Mouse (Mus musculus) embryonic facial prominence, embryonic 12.5 days (tissue): Measurements from ENCODE around the gene Tmppe. TPM values are rescaled to one million over a fixed set of nuclear protein-coding genes. Genes with fewer than 3 reads are reported as not detected.
"Not testable (repeated sequence)": the region's sequence is repeated elsewhere in the genome, so short reads cannot be mapped to it uniquely, and the experiment has no call there.

Experiments used
- ATAC-seq: fragments of 200-750 bp; cut with Nextera tagmentation; 2 replicates; pipeline ENCODE4 v1.8.0; 2017; ENCODE audit not compliant: insufficient number of reproducible peaks, insufficient read depth, low FRiP score, low TSS enrichment
- H3K27ac ChIP-seq: fragments of 300-500 bp; sonication (generic); 2 replicates; pipeline ENCODE4 v1.5.1; 2016; ENCODE audit warnings: mild to moderate bottlenecking
- H3K27me3 ChIP-seq: fragments of 300-500 bp; sonication (generic); 2 replicates; pipeline ENCODE4 v1.6.1; 2016; ENCODE audit warnings: mild to moderate bottlenecking, moderate library complexity
- H3K36me3 ChIP-seq: fragments of 300-500 bp; sonication (generic); 2 replicates; pipeline ENCODE4 v1.6.1; 2016; ENCODE audit warnings: mild to moderate bottlenecking
- H3K4me1 ChIP-seq: fragments of 300-500 bp; sonication (generic); 2 replicates; pipeline ENCODE4 v1.6.1; 2016
- H3K4me2 ChIP-seq: fragments of 300-500 bp; sonication (generic); replicated peaks from 2 replicates; pipeline ENCODE4 v1.6.1; 2016; ENCODE audit warnings: mild to moderate bottlenecking, moderate library complexity
- H3K4me3 ChIP-seq: fragments of 300-500 bp; sonication (generic); 2 replicates; pipeline ENCODE4 v1.5.1; 2016; ENCODE audit warnings: mild to moderate bottlenecking
- H3K9ac ChIP-seq: fragments of 300-500 bp; sonication (generic); 2 replicates; pipeline ENCODE4 v1.6.1; 2016; ENCODE audit warnings: mild to moderate bottlenecking, moderate library complexity
- H3K9me3 ChIP-seq: fragments of 300-500 bp; sonication (generic); 2 replicates; pipeline ENCODE4 v1.6.1; 2016; ENCODE audit warnings: mild to moderate bottlenecking, moderate library complexity
- WGBS: fragments of 180-500 bp; shearing (Covaris S2); methylation state at CpG from one replicate; pipeline ENCODE4 v1.1.7; 2016; 5-methylcytosine and 5-hydroxymethylcytosine counted together
- polyA plus RNA-seq: library from polyadenylated mRNA; unstranded; fragments of >200 nt; fragmentation: Nextera tagmentation; extraction: Ambion mirVana; gene quantifications from 2 replicates; pipeline ENCODE4 v1.2.1, GENCODE M21; 2016

Gene Tmppe
- polyA plus RNA-seq, result 10.7 and 11.3 TPM in 2 replicates

DNA sequence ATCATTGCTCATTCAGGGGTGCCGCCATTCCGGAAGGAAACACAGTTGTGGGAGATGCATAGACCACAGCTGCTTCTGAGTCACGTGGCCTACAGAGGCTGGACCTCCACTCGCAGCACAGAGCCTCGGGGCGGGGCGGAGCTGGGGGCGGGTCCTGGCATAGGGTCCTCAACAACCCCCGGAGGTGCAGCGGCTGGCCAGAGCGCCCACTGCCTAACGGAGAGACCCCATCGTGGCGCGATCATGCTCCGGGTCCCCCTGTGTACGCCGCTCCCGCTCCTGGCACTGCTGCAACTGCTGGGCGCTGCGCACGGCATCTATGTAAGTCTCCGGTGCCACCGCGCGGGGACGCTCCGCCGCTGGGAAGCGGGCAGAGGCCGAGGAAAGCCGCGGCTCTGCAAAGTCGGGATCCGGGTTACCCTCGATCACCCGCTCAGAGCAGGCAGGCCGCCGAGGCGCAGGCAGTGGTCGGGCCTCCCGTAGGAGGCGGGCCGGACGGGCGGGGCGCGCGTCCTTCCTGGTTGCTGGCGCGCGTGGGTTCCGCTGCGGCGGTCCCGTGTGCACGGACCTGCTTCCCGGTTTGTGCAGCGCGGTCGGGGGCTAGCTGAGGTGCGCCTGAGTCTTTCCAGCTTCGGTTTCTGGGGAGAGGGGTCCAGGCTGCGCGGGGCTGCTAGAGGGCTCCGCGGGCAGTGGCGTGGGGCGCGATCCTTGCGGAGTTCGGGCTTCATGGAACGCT, at the start of gene Tmppe, which contains the start of gene Glb1:
Gene Tmppe (plus strand): TSS at position 157 of the 736 bp plus-strand sequence.
Gene Glb1 (plus strand): TSS at position 128 of the 736 bp plus-strand sequence.
- Histone ChIP-seq H3K9ac (peak within 1 kb of the TSS; percentile 75), H3K4me3 (peak within 1 kb of the TSS; percentile 67), H3K9me3 (no peaks in the 10 kb centered on the region), H3K27ac (peak within 1 kb of the TSS; percentile 93), H3K36me3 (peaks cover 20% of the 10 kb centered on the region), H3K4me2 (peak within 1 kb of the TSS; percentile 68), H3K27me3 (no peaks in the 10 kb centered on the region), H3K4me1 (peaks cover 10% of the 10 kb centered on the region)
- peak; percentile 94 for ATAC-seq
- WGBS, result under 1% methylated on average over 70 of the region's 73 CpGs

DNA sequence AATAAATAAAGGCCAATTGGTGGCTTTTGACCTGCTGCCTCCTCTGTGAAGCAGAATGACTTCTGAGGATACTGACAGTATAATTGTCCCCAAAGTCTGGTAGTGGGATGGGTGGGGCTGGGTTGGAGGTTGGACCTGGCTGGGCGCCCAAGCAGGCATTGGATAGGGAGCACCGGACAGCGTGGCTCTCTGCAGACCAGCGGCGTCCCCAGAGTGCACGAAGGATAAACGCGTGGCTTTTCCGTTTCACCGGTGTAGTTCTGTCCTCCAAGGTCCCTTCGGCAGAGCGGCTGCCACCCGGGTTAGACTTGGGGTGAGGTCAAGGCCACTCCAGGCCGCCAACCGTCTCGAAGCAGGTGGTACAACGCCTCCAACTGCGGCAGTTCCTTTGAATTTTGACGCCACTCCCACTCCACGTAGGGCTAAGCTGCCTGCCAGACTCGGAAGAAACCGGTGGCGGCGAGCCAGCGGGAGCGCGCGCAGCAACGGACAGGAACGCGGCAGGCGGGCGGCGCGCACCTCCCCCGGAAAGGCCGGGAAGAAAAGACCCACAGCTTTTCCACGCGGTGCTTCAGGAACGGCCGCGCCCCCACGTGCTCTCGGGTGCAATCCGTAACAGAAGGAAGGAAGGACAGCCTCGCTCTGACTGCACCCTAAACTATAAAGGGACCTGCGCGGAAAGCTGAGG, 33.0 kb upstream of the Tmppe start:
- Histone ChIP-seq H3K27ac (no peak overlapping the region), H3K27me3 (peaks cover 4% of the 10 kb centered on the region; the same call in 1 of the 2 replicates), H3K4me2 (peak overlapping the region; percentile 68), H3K4me3 (peak overlapping the region; percentile 40), H3K9ac (peak overlapping the region; percentile 54), H3K36me3 (no peaks in the 10 kb centered on the region), H3K9me3 (no peaks in the 10 kb centered on the region), H3K4me1 (no peaks in the 10 kb centered on the region)
- ATAC-seq, result peak; percentile 70
- WGBS, result under 1% methylated on average over 48 of the region's 48 CpGs

DNA sequence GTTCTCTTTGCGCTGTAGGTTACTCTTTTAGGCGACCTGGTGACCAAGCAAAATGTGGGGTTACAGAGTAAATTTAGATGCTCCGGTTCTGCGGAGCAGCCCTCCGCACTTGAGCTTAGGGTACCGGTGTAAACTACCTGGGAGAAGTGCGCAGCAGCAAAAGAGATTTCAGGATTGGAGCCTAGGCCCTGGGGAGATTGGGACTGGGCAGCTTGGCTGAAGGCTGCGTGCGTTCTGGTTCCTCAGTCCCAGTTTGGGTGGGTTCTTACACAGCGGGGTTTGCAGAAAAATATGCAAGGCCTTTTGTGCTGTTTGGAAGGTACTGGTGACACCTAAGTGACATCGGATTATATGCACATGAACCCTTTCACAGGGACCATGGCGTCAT, 32.4 kb upstream of the Tmppe start:
- Histone ChIP-seq H3K9me3 (no peaks in the 10 kb centered on the region), H3K4me3 (peak overlapping the region; percentile 40), H3K27ac (no peak overlapping the region), H3K9ac (peak overlapping the region; percentile 54), H3K4me1 (no peaks in the 10 kb centered on the region), H3K4me2 (peak overlapping the region; percentile 68), H3K27me3 (peaks cover 4% of the 10 kb centered on the region; the same call in 1 of the 2 replicates), H3K36me3 (peaks cover 2% of the 10 kb centered on the region; the same call in 1 of the 2 replicates)
- WGBS, result 15% methylated on average over 12 of the region's 12 CpGs
- ATAC-seq, result no peak

DNA sequence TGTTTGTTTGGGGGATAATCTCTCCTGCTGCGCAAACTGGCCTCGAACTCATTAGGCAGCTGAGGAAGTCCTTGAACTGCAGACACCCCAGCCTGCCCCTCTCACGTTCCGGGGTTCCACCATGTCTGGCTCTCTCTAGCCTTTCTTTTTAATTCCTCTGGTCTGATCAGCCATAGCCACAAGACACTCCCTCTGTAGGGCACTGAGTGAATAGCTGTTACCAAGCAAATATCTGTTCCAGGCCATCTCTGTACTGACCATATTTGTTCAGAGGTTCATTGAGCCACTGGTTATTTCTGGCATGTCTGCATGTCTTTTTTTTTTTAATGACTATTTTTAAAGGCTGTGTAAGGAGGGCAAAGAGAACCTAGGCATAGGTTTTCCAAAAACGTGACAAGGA, 31.5 kb upstream of the Tmppe start:
- not testable (repeated sequence) for ATAC-seq

DNA sequence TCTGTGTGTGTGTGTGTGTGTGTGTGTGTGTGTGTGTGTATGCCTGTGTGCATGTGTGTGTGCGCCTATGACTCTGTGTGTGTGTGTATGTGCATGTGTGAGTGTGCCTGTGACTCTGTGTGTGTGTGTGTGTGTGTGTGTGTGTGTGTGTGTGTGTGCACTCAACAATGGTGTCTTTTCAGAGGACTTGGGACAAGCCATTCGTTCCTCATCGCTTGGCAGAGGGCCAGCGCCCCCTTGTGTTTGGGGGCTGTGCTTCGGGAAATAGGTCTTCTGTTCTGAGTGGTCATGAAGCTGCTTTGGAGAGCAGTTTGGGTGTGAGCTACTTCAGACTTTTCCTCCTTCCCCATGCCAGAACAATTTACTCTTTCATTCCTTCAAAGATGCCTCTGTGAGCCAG, 29.2 kb upstream of the Tmppe start:
- not testable (repeated sequence) for ATAC-seq, H3K4me2 ChIP-seq, H3K9me3 ChIP-seq, H3K27ac ChIP-seq, H3K27me3 ChIP-seq, H3K9ac ChIP-seq, H3K36me3 ChIP-seq, H3K4me1 ChIP-seq, H3K4me3 ChIP-seq
- WGBS, result 29% methylated on average over 5 of the region's 5 CpGs

More for the DNA sequence above, 31.5 kb upstream of the Tmppe start:
- not testable (repeated sequence) for H3K27me3 ChIP-seq, H3K9me3 ChIP-seq, H3K4me3 ChIP-seq, H3K4me1 ChIP-seq, H3K36me3 ChIP-seq, H3K27ac ChIP-seq, H3K4me2 ChIP-seq, H3K9ac ChIP-seq
- 59% methylated on average over 5 of the region's 5 CpGs for WGBS

DNA sequence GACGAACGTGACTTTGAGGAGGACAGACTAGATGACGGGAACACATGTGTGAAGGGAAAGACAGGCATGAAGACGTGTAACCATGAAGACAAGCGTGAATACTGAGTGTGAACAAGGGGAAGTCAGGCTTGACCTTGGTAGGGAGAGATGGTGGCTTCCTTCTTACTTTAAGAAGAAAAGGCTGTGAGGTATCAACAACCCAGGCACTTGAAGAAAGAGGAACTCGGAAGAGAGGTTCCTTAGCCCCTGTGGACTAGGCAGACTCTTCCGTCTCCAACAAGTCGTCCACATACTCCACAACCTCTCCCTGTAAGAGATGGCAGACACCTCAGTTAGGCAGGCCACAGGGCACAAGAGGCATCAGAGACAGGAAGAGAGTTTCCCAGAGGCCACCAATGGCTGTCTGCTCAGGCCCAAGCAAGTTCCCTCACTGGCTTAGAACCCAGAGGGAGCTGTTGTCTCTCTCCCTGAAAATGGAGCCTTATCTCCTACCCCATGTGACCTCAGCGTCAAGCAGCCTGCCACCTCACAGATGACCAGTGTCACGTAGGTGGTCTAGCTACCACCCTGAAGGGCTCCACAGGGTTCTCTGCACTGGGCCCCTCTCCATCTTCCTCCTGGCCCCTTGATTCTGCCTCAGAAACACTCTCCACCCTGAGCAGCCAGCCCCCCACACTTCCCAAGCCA, 25.5 kb upstream of the Tmppe start:
- Histone ChIP-seq H3K4me1 (no peaks in the 10 kb centered on the region), H3K4me3 (no peak overlapping the region), H3K4me2 (no peak overlapping the region), H3K9me3 (no peaks in the 10 kb centered on the region), H3K36me3 (peaks cover 33% of the 10 kb centered on the region), H3K27me3 (no peaks in the 10 kb centered on the region), H3K27ac (no peak overlapping the region), H3K9ac (no peak overlapping the region)
- WGBS, result 86% methylated on average over 10 of the region's 10 CpGs
- no peak for ATAC-seq

DNA sequence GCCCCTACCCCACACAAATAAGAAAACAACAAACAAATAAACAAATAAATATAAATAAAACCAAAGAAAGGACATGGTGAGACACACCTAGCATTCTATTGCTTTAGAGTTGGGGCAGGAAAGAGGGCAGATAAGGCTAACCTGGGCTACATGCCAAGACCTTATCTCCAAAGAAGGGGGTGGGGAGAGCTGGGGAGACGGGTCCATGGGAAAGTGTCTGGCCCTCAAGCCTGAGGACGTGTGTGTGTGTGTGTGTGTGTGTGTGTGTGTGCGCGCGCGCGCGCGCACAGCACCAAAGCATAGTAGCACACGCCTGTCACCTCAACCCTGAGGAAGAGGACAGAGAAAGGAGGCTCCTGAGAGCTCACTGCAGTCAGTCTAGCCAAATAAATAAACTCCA, 23.7 kb upstream of the Tmppe start:
- Histone ChIP-seq H3K4me1 (no peaks in the 10 kb centered on the region), H3K4me2 (no peak overlapping the region), H3K27ac (no peak overlapping the region), H3K27me3 (no peaks in the 10 kb centered on the region), H3K4me3 (no peak overlapping the region), H3K9ac (no peak overlapping the region), H3K9me3 (no peaks in the 10 kb centered on the region), H3K36me3 (peaks cover 33% of the 10 kb centered on the region)
- 94% methylated on average over 10 of the region's 10 CpGs for WGBS
- no peak for ATAC-seq

DNA sequence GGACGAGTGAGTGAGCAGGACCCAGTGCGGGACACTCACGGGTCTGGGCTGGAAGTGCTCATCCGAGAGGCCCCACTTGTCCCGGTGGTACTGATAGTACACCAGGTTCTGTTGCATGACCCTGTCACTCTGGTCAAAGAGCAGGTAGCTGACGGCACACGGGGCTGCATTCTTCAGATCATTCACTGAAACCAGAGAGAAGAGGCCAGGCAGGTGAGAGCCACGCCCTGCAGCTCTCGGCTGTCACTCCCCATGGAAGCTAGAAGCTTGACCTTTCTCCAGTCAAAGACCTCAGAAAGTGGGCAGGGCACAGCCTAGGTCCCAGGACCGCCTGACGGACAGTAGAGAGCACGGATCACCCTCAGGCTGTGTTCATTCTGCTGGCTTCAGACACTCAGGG, 21.0 kb upstream of the Tmppe start:
- Histone ChIP-seq H3K27ac (no peak overlapping the region), H3K9me3 (no peaks in the 10 kb centered on the region), H3K4me1 (no peaks in the 10 kb centered on the region), H3K4me2 (no peak overlapping the region), H3K4me3 (no peak overlapping the region), H3K27me3 (no peaks in the 10 kb centered on the region), H3K9ac (no peak overlapping the region), H3K36me3 (peaks cover 49% of the 10 kb centered on the region)
- whole genome bisulfite sequencing, result 76% methylated on average over 12 of the region's 12 CpGs
- no peak for ATAC-seq

DNA sequence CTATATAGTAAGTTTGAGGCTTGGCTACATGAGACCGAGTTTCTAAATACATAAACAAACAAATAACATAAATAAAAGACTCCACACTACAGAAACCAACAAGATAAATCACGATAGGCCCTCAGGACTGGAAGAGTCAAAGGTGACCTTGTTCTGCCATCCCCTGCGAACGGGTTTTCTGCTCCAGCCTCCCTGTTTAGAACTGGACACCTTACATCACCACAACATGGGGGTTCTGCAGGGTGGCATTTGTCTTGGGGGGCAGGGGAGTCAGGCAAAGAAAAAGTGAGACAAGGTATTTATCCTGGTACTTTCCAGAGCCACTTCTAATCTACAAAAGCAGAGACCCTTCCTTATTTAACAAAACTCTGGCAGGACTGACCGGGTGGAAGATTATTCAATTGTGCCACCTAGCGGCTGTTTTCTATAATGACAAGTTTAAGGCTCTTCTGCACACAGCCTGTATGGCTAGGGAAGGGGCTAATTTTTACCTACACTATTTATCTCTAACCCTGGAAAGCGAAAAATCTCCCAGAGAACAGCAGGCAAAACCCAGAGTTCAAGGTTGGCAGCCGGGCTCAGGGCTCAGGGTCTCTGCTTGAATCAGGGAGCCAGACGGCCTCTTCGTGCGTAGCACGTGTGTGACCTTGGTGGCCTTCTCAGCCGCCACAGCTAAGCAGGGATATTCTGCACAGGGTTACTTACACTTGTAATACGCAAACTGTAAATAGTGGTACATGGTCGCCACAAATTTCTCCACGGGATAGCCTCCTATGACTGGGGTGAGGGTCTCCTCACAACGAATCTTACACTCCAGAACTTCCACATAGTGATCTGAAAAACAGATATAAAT, 19.8 kb upstream of the Tmppe start:
- H3K36me3 ChIP-seq, result peaks cover 49% of the 10 kb centered on the region
- H3K4me3 ChIP-seq, result no peak overlapping the region
- no peaks in the 10 kb centered on the region for H3K9me3 ChIP-seq
- no peaks in the 10 kb centered on the region for H3K4me1 ChIP-seq
- no peaks in the 10 kb centered on the region for H3K27me3 ChIP-seq
- ATAC-seq, result no peak
- 67% methylated on average over 17 of the region's 17 CpGs for WGBS
- H3K4me2 ChIP-seq, result no peak overlapping the region
- H3K27ac ChIP-seq, result no peak overlapping the region
- H3K9ac ChIP-seq, result no peak overlapping the region

DNA sequence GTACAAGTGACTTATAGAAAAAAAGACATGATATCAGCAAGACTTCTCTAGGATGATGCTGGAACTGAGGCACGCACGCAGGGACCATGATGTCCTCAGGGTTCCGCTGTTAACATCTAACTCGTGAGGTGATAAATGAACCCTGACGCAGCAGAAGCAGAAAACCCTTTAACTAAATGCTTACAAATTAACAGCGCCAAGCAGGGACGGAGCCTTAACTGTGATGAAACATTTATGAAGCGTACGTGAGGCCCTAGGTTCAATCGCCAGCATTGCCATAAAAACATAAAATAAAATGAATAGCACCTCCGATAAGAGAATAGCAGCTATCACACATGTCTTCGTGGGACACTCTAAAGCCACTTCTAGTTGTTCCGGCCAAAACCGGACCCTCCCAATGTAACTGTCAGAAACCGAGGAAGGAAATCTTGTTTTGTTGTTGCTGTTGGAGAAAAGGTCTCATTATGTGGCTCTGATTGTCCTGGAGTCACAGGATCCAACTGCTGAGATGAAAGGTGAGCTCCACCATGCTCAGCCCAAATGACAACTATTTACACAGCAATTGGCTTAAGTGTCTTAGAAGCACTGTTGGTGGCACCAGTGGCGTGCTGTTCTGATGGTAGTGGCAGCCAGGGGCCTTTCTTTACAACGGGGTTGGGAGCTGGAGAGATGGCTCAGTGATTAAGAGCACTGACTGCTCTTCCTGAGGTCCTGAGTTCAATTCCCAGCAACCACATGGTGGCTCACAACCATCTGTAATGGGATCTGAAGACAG, 17.8 kb upstream of the Tmppe start:
- Histone ChIP-seq H3K27me3 (no peaks in the 10 kb centered on the region), H3K9me3 (no peaks in the 10 kb centered on the region), H3K36me3 (peaks cover 32% of the 10 kb centered on the region), H3K27ac (no peak overlapping the region), H3K4me2 (no peak overlapping the region), H3K4me1 (no peaks in the 10 kb centered on the region), H3K4me3 (no peak overlapping the region), H3K9ac (no peak overlapping the region)
- 91% methylated on average over 17 of the region's 17 CpGs for WGBS
- ATAC-seq, result no peak
